Mouse (Mus musculus) liver, embryonic 13.5 days (tissue): ENCODE measurements around the gene Urad. TPM values are rescaled to one million over a fixed set of nuclear protein-coding genes. Genes with fewer than 3 reads are reported as not detected.

Experiments used
- ATAC-seq: fragments of 200-750 bp; cut with Nextera tagmentation; 2 replicates; pipeline ENCODE4 v1.8.0; 2017; ENCODE audit warnings: low read depth, mild to moderate bottlenecking, moderate number of reproducible peaks, moderate library complexity
- DNase-seq: peaks from one replicate; pipeline ENCODE4 v3.0.0; 2022
- H3K27ac ChIP-seq: fragments of 300-500 bp; sonication (generic); 2 replicates; pipeline ENCODE4 v1.5.1; 2015; ENCODE audit warnings: moderate library complexity, mild to moderate bottlenecking, inconsistent platforms
- H3K27me3 ChIP-seq: fragments of 300-500 bp; sonication (generic); 2 replicates; pipeline ENCODE4 v1.6.1; 2015; ENCODE audit warnings: mild to moderate bottlenecking, inconsistent platforms
- H3K36me3 ChIP-seq: fragments of 300-500 bp; sonication (generic); 2 replicates; pipeline ENCODE4 v1.6.1; 2015; ENCODE audit warnings: mild to moderate bottlenecking, inconsistent platforms
- H3K4me1 ChIP-seq: fragments of 300-500 bp; sonication (generic); replicated peaks from 2 replicates; pipeline ENCODE4 v1.6.1; 2015; ENCODE audit warnings: inconsistent platforms
- H3K4me2 ChIP-seq: fragments of 300-500 bp; sonication (generic); 2 replicates; pipeline ENCODE4 v1.6.1; 2015; ENCODE audit warnings: inconsistent platforms, mild to moderate bottlenecking, moderate library complexity
- H3K4me3 ChIP-seq: fragments of 300-500 bp; sonication (generic); replicated peaks from 2 replicates; pipeline ENCODE4 v1.5.1; 2015; ENCODE audit warnings: mild to moderate bottlenecking, inconsistent platforms
- H3K9ac ChIP-seq: fragments of 300-500 bp; sonication (generic); 2 replicates; pipeline ENCODE4 v1.6.1; 2015; ENCODE audit warnings: mild to moderate bottlenecking, inconsistent platforms
- H3K9me3 ChIP-seq: fragments of 300-500 bp; sonication (generic); replicated peaks from 2 replicates; pipeline ENCODE4 v1.6.1; 2016; ENCODE audit warnings: inconsistent platforms
- WGBS: fragments of 180-500 bp; shearing (Covaris S2); methylation state at CpG from one replicate; pipeline ENCODE4 v1.1.7; 2015; ENCODE audit not compliant: insufficient replicate concordance; 5-methylcytosine and 5-hydroxymethylcytosine counted together
- polyA plus RNA-seq: library from polyadenylated mRNA; unstranded; fragments of >200 nt; fragmentation: Nextera tagmentation; extraction: Ambion mirVana; gene quantifications from 2 replicates; pipeline ENCODE4 v1.2.1, GENCODE M21; 2015

Urad gene
- polyA plus RNA-seq, 1 experiment from 2014 or later: 0.48 TPM

- H3K27me3 ChIP-seq: peaks cover 100% of the 10 kb centered on the region
- DNase-seq: no peak
- no peak within 1 kb of the TSS for H3K27ac ChIP-seq
- no peak within 1 kb of the TSS for H3K9ac ChIP-seq
- H3K9me3 ChIP-seq: no peaks in the 10 kb centered on the region
- WGBS: under 1% methylated on average over 63 of the region's 63 CpGs
- H3K4me1 ChIP-seq: peaks cover 7% of the 10 kb centered on the region; the same call in 1 of the 2 replicates
- H3K4me2 ChIP-seq: peak within 1 kb of the TSS; percentile 19; the same call in 1 of the 2 replicates
- peak within 1 kb of the TSS; percentile 21; the same call in 1 of the 2 replicates for H3K4me3 ChIP-seq
- ATAC-seq: no peak
- no peaks in the 10 kb centered on the region for H3K36me3 ChIP-seq
These were observed 15.4 kb downstream of the Urad start, which contains the start of gene Cdx2 for GRCm38 (mm10) chr5:147306638-147307397. Cdx2 (minus strand) TSS chr5:147307270.

GRCm38 (mm10) chr5:147305856-147306637 is 16.2 kb downstream of the Urad start:
- no peaks in the 10 kb centered on the region for H3K36me3 ChIP-seq
- no peak overlapping the region for H3K9ac ChIP-seq
- H3K9me3 ChIP-seq: no peaks in the 10 kb centered on the region
- peak overlapping the region; percentile 21; the same call in 1 of the 2 replicates for H3K4me3 ChIP-seq
- H3K27ac ChIP-seq: no peak overlapping the region
- H3K27me3 ChIP-seq: peaks cover 100% of the 10 kb centered on the region
- DNase-seq: no peak
- H3K4me2 ChIP-seq: peak overlapping the region; percentile 19; the same call in 1 of the 2 replicates
- peaks cover 9% of the 10 kb centered on the region; the same call in 1 of the 2 replicates for H3K4me1 ChIP-seq
- WGBS: 1% methylated on average over 58 of the region's 58 CpGs
- ATAC-seq: no peak

- H3K4me1 ChIP-seq: peaks cover 14% of the 10 kb centered on the region; the same call in 1 of the 2 replicates
- no peaks in the 10 kb centered on the region for H3K36me3 ChIP-seq
- H3K27ac ChIP-seq: no peak overlapping the region
- peaks cover 100% of the 10 kb centered on the region for H3K27me3 ChIP-seq
- H3K9ac ChIP-seq: no peak overlapping the region
- no peak overlapping the region for H3K4me3 ChIP-seq
- no peaks in the 10 kb centered on the region for H3K9me3 ChIP-seq
- no peak for DNase-seq
- 2% methylated on average over 16 of the region's 16 CpGs for WGBS
- no peak for ATAC-seq
- 0 out of 2 replicates have a peak overlapping the region, but pooled peaks have one; percentile 10 for H3K4me2 ChIP-seq
These were observed 17.1 kb downstream of the Urad start for GRCm38 (mm10) chr5:147305166-147305565.

GRCm38 (mm10) chr5:147304276-147305155 is 17.7 kb downstream of the Urad start:
- WGBS: under 1% methylated on average over 54 of the region's 54 CpGs
- Histone ChIP-seq H3K27me3 (peaks cover 100% of the 10 kb centered on the region), H3K36me3 (no peaks in the 10 kb centered on the region), H3K4me2 (0 out of 2 replicates have a peak overlapping the region, but pooled peaks have one; percentile 10), H3K9ac (no peak overlapping the region), H3K4me3 (no peak overlapping the region), H3K4me1 (peaks cover 21% of the 10 kb centered on the region; the same call in 1 of the 2 replicates), H3K9me3 (no peaks in the 10 kb centered on the region), H3K27ac (no peak overlapping the region)
- ATAC-seq (no peak), DNase-seq (no peak)

GRCm38 (mm10) chr5:147302746-147303400 is 19.4 kb downstream of the Urad start:
- no peak overlapping the region for H3K4me2 ChIP-seq
- H3K9ac ChIP-seq: no peak overlapping the region

GRCm38 (mm10) chr5:147302141-147302540 is 20.1 kb downstream of the Urad start:
- H3K9me3 ChIP-seq: no peaks in the 10 kb centered on the region
- no peak for ATAC-seq
- H3K27ac ChIP-seq: no peak overlapping the region
- DNase-seq: no peak
- H3K4me3 ChIP-seq: no peak overlapping the region
- no peak overlapping the region for H3K9ac ChIP-seq
- peaks cover 21% of the 10 kb centered on the region; the same call in 1 of the 2 replicates for H3K4me1 ChIP-seq
- no peak overlapping the region for H3K4me2 ChIP-seq
- peaks cover 99% of the 10 kb centered on the region for H3K27me3 ChIP-seq
- 10% methylated on average over 8 of the region's 8 CpGs for WGBS
- H3K36me3 ChIP-seq: no peaks in the 10 kb centered on the region

More at GRCm38 (mm10) chr5:147302746-147303400, 19.4 kb downstream of the Urad start:
- H3K9me3 ChIP-seq: no peaks in the 10 kb centered on the region
- DNase-seq (no peak), ATAC-seq (no peak)
- peaks cover 21% of the 10 kb centered on the region; the same call in 1 of the 2 replicates for H3K4me1 ChIP-seq
- H3K27ac ChIP-seq: no peak overlapping the region
- WGBS: 9% methylated on average over 13 of the region's 13 CpGs
- H3K36me3 ChIP-seq: no peaks in the 10 kb centered on the region
- H3K27me3 ChIP-seq: peaks cover 99% of the 10 kb centered on the region
- no peak overlapping the region for H3K4me3 ChIP-seq

GRCm38 (mm10) chr5:147301781-147302070 is 20.5 kb downstream of the Urad start:
- Histone ChIP-seq H3K4me3 (no peak overlapping the region), H3K4me2 (peak overlapping the region; percentile 23; the same call in 1 of the 2 replicates), H3K36me3 (no peaks in the 10 kb centered on the region), H3K9ac (no peak overlapping the region), H3K4me1 (peaks cover 19% of the 10 kb centered on the region; the same call in 1 of the 2 replicates), H3K27me3 (peaks cover 98% of the 10 kb centered on the region), H3K9me3 (no peaks in the 10 kb centered on the region), H3K27ac (no peak overlapping the region)
- 9% methylated on average over 10 of the region's 10 CpGs for WGBS
- no peak for ATAC-seq
- no peak for DNase-seq

- ATAC-seq: no peak
- DNase-seq: no peak
- Histone ChIP-seq H3K9ac (no peak overlapping the region), H3K9me3 (no peaks in the 10 kb centered on the region), H3K27ac (no peak overlapping the region), H3K4me2 (peak overlapping the region; percentile 23), H3K36me3 (no peaks in the 10 kb centered on the region), H3K27me3 (peaks cover 94% of the 10 kb centered on the region), H3K4me1 (peaks cover 14% of the 10 kb centered on the region; the same call in 1 of the 2 replicates), H3K4me3 (no peak overlapping the region)
- WGBS: 5% methylated on average over 21 of the region's 21 CpGs
These were observed 21.1 kb downstream of the Urad start for GRCm38 (mm10) chr5:147300917-147301780.

- peak; percentile 19; the same call in 1 of the 2 replicates for ATAC-seq
- 2% methylated on average over 4 of the region's 4 CpGs for whole genome bisulfite sequencing
- peaks cover 91% of the 10 kb centered on the region for H3K27me3 ChIP-seq
These were observed 22.3 kb downstream of the Urad start for GRCm38 (mm10) chr5:147300001-147300363.

More at GRCm38 (mm10) chr5:147300001-147300363, 22.3 kb downstream of the Urad start:
- Histone ChIP-seq H3K4me3 (peak overlapping the region; percentile 28), H3K36me3 (no peaks in the 10 kb centered on the region), H3K9ac (no peak overlapping the region), H3K4me2 (peak overlapping the region; percentile 54), H3K27ac (no peak overlapping the region), H3K4me1 (peaks cover 14% of the 10 kb centered on the region; the same call in 1 of the 2 replicates), H3K9me3 (no peaks in the 10 kb centered on the region)
- DNase-seq: no peak
